Mouse (Mus musculus) ovary, postnatal 10 days (tissue): Measurements from ENCODE around the gene Ltb.

ENCODE experiments used
- DNase-seq: peaks from one replicate; pipeline ENCODE4 v3.0.0; 2022; ENCODE audit warnings: low spot score

Ltb gene

GRCm38 (mm10) chr17:35193881-35194843 is at the start of gene Ltb:
Ltb (plus strand) TSS chr17:35194439.
- no peak for DNase-seq

- DNase-seq = no peak
Observed at GRCm38 (mm10) chr17:35146139-35146538, 48.1 kb upstream of the Ltb start.

- DNase-seq = no peak
Observed at GRCm38 (mm10) chr17:35147348-35147747, 46.9 kb upstream of the Ltb start.

- DNase-seq = no peak
Observed at GRCm38 (mm10) chr17:35147922-35148639, 46.2 kb upstream of the Ltb start.

GRCm38 (mm10) chr17:35152121-35152520 is 42.1 kb upstream of the Ltb start:
- DNase-seq = no peak

GRCm38 (mm10) chr17:35153077-35153476 is 41.2 kb upstream of the Ltb start:
- DNase-seq = no peak

- DNase-seq = no peak
Observed at GRCm38 (mm10) chr17:35153931-35154330, 40.3 kb upstream of the Ltb start.

GRCm38 (mm10) chr17:35154616-35155015 is 39.6 kb upstream of the Ltb start:
- DNase-seq = no peak

GRCm38 (mm10) chr17:35155451-35155850 is 38.8 kb upstream of the Ltb start:
- DNase-seq = no peak

GRCm38 (mm10) chr17:35156461-35157200 is 37.6 kb upstream of the Ltb start:
- DNase-seq = no peak

GRCm38 (mm10) chr17:35157254-35157653 is 37.0 kb upstream of the Ltb start:
- no peak for DNase-seq

- DNase-seq = no peak
Observed at GRCm38 (mm10) chr17:35157661-35158175, 36.5 kb upstream of the Ltb start.

GRCm38 (mm10) chr17:35158850-35159593 is 35.2 kb upstream of the Ltb start:
- no peak for DNase-seq

GRCm38 (mm10) chr17:35159638-35160037 is 34.6 kb upstream of the Ltb start:
- DNase-seq = no peak

- no peak for DNase-seq
Observed at GRCm38 (mm10) chr17:35161421-35161820, 32.8 kb upstream of the Ltb start.

- no peak for DNase-seq
Observed at GRCm38 (mm10) chr17:35162121-35162520, 32.1 kb upstream of the Ltb start.

GRCm38 (mm10) chr17:35162730-35163129 is 31.5 kb upstream of the Ltb start:
- no peak for DNase-seq

- DNase-seq = no peak
Observed at GRCm38 (mm10) chr17:35163326-35164081, 30.7 kb upstream of the Ltb start.

- no peak for DNase-seq
Observed at GRCm38 (mm10) chr17:35164218-35164567, 30.0 kb upstream of the Ltb start.

- DNase-seq = peak; percentile 87
Observed at GRCm38 (mm10) chr17:35164568-35165450, 29.4 kb upstream of the Ltb start, which contains the start of gene Prrc2a. Prrc2a (minus strand) TSS chr17:35164897.
